Mouse (Mus musculus): ENCODE results near the gene Slc16a7. TPM values are rescaled to one million over a fixed set of nuclear protein-coding genes. Genes with fewer than 3 reads are reported as not detected.

Slc16a7 gene
- total RNA-seq, 2 experiments from 2014 or later = 40.7 to 46.9 TPM

DNA sequence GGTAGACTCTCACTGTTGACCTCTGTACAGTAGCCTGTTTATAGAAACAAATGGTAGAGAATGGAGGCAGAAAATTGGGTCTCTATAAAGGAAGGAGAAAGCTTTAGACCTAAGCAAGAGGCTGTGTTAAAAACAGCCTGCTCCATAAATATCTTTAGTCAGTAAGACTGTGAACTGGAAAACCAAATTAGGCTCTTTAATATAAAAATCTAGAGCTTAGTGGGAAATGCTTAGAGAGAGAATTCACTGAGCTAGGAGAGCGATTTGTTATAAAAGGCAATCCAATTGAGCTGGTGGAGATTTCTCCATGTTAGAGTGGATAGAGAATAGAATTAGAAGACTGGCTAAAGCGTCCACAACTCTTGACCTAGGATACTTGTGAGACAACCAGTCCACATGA is 211.5 kb downstream of the Slc16a7 start:
- DNase-seq = no peak

DNA sequence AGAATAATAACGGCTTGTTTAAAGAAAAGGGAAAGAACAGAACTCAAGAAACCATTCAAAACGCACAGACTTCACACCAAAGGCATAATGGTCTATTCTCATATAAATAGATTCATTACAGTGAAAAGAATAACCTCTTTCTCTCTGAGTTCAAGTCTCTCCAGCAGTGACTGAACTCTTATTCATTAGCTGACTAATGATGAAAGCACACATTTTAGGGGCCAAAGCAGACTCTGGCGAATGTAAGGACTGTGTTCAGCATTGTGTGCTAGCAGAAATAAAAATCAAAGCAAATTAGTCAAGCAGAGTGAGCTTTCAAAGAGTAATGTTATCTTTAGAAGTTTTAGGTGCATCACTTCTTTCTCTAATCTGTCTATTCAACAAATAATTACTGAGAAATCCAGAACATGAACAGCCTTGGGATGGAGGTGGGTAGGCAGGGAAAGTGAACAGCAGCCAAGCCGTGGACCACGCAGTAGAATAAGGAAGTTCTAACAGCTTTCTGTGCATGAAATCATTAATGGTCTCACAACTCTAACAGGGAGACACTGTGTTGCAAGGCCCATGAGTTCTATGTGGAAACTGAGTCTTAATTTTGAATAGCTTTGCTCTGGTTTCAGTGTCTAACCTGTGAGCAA is 214.1 kb downstream of the Slc16a7 start:
- no peak for DNase-seq

DNA sequence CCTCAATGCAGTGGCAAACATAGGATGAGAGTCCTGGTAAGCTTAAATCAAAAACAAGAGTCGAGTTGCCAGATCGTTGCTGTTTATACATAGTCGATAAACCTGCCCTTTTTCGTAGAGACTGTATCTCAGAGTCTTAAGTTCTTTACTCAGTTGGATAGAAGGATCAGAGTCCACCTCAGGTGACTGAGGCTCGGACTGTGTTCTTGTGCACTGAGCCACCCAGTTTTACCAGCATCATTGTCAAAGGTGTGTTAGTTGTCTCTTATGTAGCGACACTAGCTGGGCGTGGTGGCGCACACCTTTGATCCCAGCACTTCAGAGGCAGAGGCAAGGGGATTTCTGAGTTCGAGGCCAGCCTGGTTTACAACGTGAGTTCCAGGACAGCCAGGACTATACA is 217.6 kb downstream of the Slc16a7 start:
- DNase-seq = no peak

DNA sequence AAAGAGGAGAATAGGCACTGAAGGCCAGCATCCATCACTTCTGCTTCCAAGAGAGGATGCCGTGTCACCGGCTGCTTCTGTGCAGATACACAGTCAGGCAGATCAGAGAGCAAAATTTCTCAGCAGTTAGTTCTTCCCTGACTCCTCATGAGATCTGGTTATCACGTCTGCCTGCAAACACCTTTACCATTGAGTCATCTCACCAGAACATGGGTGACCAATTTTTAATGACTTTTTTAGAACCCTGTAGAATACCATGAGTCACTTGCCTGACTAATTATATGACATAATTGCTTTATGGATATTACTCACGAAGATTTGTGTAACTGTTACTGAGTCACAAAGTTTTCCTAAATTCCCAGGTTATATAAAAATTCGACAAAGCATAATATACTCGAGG is 218.1 kb downstream of the Slc16a7 start:
- no peak for DNase-seq

Measured in layer of hippocampus, postnatal 36 days (tissue).